ENCODE assay signal across 24 mouse cellular contexts in genomic region chr1:133547541-133547940, GRCm38 (mm10).
"Had no signal": no experiment of that assay in that cellular context is flagged by ENCODE, and none has a peak within 500 bp of the region (broad histone marks: within the 10 kb centered on the region; RNA-seq: fewer than 3 reads in every experiment).

No protein-coding gene starts in this region.

- H3K27me3 ChIP-seq: embryonic facial prominence, embryonic 12.5 days; embryonic facial prominence, embryonic 13.5 days; embryonic facial prominence, embryonic 15.5 days; forebrain, embryonic 12.5 days; forebrain, embryonic 13.5 days; forebrain, embryonic 15.5 days had no signal

- H3K4me3 ChIP-seq: embryonic facial prominence, embryonic 12.5 days; embryonic facial prominence, embryonic 13.5 days; embryonic facial prominence, embryonic 15.5 days; erythroblast, embryonic 14.5 days; forebrain, embryonic 10.5 days; forebrain, embryonic 12.5 days; forebrain, embryonic 13.5 days; forebrain, embryonic 15.5 days; gastrocnemius, adult 2 months; heart, adult 2 months had no signal

- DNase-seq: cerebellum, adult 8-10 months; cerebellum, adult 9-10 months; cerebellum, adult 9-11 months; cerebellum, postnatal 10 days; cerebellum, postnatal 14 days; cerebellum, postnatal 25 days; cerebellum, postnatal 36 days; embryo, embryonic 11 days; forebrain, postnatal 0 days; gastrocnemius, adult 2 months; gastrocnemius, postnatal 10 days; gastrocnemius, postnatal 14 days; gastrocnemius, postnatal 25 days; gastrocnemius, postnatal 36 days; heart, adult 18-20 months; heart, adult 2 months had no signal

- H3K27ac ChIP-seq: embryonic facial prominence, embryonic 12.5 days; embryonic facial prominence, embryonic 13.5 days; embryonic facial prominence, embryonic 15.5 days; forebrain, embryonic 10.5 days; forebrain, embryonic 12.5 days; forebrain, embryonic 13.5 days; forebrain, embryonic 15.5 days; gastrocnemius, adult 2 months; heart, adult 2 months had no signal

- H3K4me1 ChIP-seq: embryonic facial prominence, embryonic 12.5 days; embryonic facial prominence, embryonic 13.5 days; embryonic facial prominence, embryonic 15.5 days; forebrain, embryonic 10.5 days; forebrain, embryonic 13.5 days; forebrain, embryonic 15.5 days had no signal

- H3K9me3 ChIP-seq: embryonic facial prominence, embryonic 12.5 days; embryonic facial prominence, embryonic 13.5 days; embryonic facial prominence, embryonic 15.5 days; forebrain, embryonic 10.5 days; forebrain, embryonic 12.5 days; forebrain, embryonic 13.5 days; forebrain, embryonic 15.5 days had no signal

- H3K36me3 ChIP-seq: embryonic facial prominence, embryonic 12.5 days; embryonic facial prominence, embryonic 13.5 days; embryonic facial prominence, embryonic 15.5 days; forebrain, embryonic 10.5 days; forebrain, embryonic 12.5 days; forebrain, embryonic 15.5 days had no signal
